Mouse (Mus musculus) bone marrow macrophage, adult 2 months (primary cell): Measurements from ENCODE around the gene Gm13279.
"Not testable (repeated sequence)": the region's sequence is repeated elsewhere in the genome, so short reads cannot be mapped to it uniquely, and the experiment has no call there.

ENCODE experiments used
- CTCF ChIP-seq: IDR thresholded peaks from 2 replicates; pipeline ENCODE4 v1.5.1; 2012; ENCODE audit warnings: low read depth, mild to moderate bottlenecking, low read length, moderate library complexity
- POLR2A ChIP-seq: IDR thresholded peaks from 2 replicates; pipeline ENCODE4 v1.6.1; 2012; ENCODE audit warnings: mild to moderate bottlenecking, low read depth, low read length, borderline replicate concordance

DNA sequence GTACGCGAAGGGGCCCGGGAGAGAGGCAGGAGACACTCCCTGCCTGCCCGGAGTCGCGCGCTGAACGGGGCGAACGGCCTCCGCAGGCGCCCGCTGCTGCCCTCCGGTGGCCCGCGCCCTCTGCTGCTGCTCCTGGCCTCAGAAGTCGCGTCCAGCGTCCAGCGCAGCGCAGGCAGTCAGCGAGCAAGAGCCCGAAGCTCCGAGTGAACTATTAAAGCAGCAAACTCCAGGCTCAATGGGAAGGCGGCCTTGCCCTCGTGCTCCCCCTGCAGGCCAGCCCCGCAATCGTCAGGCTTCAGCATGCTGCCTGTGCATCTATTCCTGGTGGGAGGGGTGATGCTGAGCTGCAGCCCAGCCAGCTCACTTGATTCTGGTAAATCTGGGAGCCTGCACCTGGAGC, at the start of gene Gm13279:
- TF ChIP-seq POLR2A, CTCF: not testable (repeated sequence)
